Mouse (Mus musculus) kidney, adult 2 months (tissue): ENCODE measurements at regions not wholly inside any gene's neighbourhood (a gene's known extent, or its start where the extent isn't known, plus 50 kb on each side); places are given as distances from the start of the nearest gene placed in this dataset.

Experiments used
- DNase-seq: peaks from one replicate; pipeline ENCODE4 v3.0.0; 2021
- H3K27ac ChIP-seq: fragments of 200-500 bp; 2 replicates; pipeline ENCODE4 v1.5.1; 2012; ENCODE audit warnings: low read depth, low read length, control low read depth, inconsistent platforms; ENCODE audit not compliant: insufficient read depth
- H3K27me3 ChIP-seq: fragments of 200-500 bp; replicated peaks from 2 replicates; pipeline ENCODE4 v1.6.1; 2012; ENCODE audit warnings: mild to moderate bottlenecking, moderate library complexity, low read length, inconsistent platforms; ENCODE audit not compliant: control insufficient read depth, insufficient read depth
- H3K36me3 ChIP-seq: fragments of 200-500 bp; 2 replicates; pipeline ENCODE4 v1.6.1; 2012; ENCODE audit warnings: mild to moderate bottlenecking, moderate library complexity, low read length, inconsistent platforms; ENCODE audit not compliant: control insufficient read depth, insufficient read depth
- H3K4me1 ChIP-seq: fragments of 200-500 bp; 2 replicates; pipeline ENCODE4 v1.6.1; 2011; ENCODE audit warnings: low read length; ENCODE audit not compliant: control insufficient read depth, insufficient read depth
- H3K4me3 ChIP-seq: fragments of 200-500 bp; 2 replicates; pipeline ENCODE4 v1.5.1; 2011; ENCODE audit warnings: mild to moderate bottlenecking, low read depth, low read length, control low read depth; ENCODE audit not compliant: insufficient read depth
- CTCF ChIP-seq: fragments of 200-500 bp; conservative IDR thresholded peaks from 2 replicates; pipeline ENCODE4 v1.5.1; 2011; ENCODE audit warnings: low read depth, mild to moderate bottlenecking, control low read depth, low read length, moderate library complexity, mixed read lengths; ENCODE audit not compliant: insufficient read depth, insufficient read length
- POLR2A ChIP-seq: fragments of 200-500 bp; IDR thresholded peaks from one replicate; pipeline ENCODE4 v1.6.1; 2011; ENCODE audit warnings: low read depth, low read length, control low read depth
- WGBS: fragments of 180-500 bp; shearing (Covaris S2); methylation state at CpG from one replicate; pipeline ENCODE4 v1.1.7; 2018; 5-methylcytosine and 5-hydroxymethylcytosine counted together

DNA sequence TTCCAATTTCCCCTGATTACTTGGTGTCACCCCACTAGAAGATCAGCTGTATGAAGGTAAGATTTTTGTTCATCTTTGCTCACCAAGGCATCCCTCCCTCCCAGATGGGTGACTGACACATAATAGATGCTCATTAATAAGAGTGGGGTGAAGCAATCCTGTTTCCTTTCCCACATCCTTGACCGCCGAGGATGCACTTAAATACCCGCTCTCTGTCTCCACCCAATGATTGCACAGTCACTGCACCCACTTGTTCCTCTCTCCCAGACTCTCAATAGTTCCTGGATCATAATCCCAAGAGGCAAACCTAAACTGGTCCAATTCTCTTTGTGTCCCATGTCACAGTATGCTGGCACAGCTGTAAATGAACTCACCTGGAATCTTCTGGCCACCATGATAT is 86.4 kb upstream of the Ccn6 start:
- no peak for DNase-seq
- Histone ChIP-seq H3K4me1 (no peaks in the 10 kb centered on the region), H3K27me3 (no peaks in the 10 kb centered on the region), H3K27ac (no peak overlapping the region), H3K4me3 (no peak overlapping the region), H3K36me3 (no peaks in the 10 kb centered on the region)
- TF ChIP-seq POLR2A (no peak), CTCF (no peak)
- 87% methylated on average over 3 of the region's 3 CpGs for WGBS

DNA sequence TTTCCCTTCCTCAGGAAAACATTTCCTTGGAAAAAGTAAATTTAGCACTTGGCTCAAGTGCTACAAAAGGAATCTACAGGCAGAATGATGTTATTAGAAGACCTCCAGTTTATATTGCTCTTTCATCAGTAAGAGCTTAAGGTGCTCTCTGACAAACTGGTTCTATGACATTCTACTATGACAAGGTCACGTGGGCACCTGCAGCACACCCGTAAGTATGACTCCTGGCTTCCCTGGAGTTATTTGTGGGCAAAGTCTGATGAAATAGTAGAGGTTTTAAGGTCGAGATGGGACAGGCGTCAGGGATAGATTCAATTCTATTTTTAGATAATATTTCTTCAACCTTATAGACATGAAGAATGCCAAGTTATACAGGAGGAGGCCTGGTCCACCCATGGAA is 84.9 kb upstream of the Ccn6 start:
- 80% methylated on average over 4 of the region's 4 CpGs for WGBS
- Histone ChIP-seq H3K4me1 (no peaks in the 10 kb centered on the region), H3K27me3 (no peaks in the 10 kb centered on the region), H3K4me3 (no peak overlapping the region), H3K36me3 (no peaks in the 10 kb centered on the region), H3K27ac (no peak overlapping the region)
- DNase-seq: no peak
- TF ChIP-seq CTCF (no peak), POLR2A (no peak)

DNA sequence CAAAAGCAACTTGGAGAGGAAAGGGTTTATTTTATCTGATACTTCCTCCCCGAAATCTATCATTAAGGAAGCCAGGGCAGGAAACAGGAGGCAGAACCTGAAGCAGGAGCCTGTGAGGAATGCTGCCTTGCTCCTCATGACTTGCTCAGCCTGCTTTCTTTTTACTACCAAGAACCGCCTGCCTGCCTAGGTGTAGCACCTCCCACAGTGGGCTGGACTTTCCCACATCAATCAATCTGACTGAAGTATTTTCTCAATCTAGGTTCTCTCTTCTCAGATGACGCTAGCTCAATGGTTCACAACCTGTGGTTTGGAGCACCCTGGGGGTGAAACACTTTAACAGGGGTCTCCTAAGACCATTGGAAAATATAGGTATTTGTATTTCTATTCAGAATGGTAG is 83.4 kb upstream of the Ccn6 start:
- Histone ChIP-seq H3K27me3 (no peaks in the 10 kb centered on the region), H3K36me3 (no peaks in the 10 kb centered on the region), H3K4me3 (no peak overlapping the region), H3K27ac (no peak overlapping the region), H3K4me1 (no peaks in the 10 kb centered on the region)
- DNase-seq: no peak
- 72% methylated on average over 3 of the region's 3 CpGs for WGBS
- TF ChIP-seq CTCF (no peak), POLR2A (no peak)

DNA sequence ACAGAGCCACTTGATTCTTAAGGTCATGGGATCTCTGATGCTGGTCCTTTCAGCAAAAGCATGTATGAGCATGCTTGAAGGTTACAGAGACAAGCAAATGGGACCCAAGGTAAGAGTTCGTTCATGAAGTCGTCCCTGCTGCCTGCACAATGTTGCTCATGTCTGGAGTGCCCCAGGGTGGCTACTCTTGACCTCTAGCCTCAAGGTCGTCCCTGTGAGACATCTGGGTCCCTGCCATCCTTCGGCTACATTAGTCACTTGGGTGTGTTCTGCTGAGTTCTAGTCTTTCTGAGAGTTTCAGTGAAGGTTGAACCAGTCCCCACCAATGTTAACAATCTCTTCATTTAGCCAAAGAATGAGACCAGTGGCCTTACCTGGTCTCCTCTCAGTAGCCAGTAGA is 81.5 kb upstream of the Ccn6 start:
- Histone ChIP-seq H3K27ac (no peak overlapping the region), H3K27me3 (no peaks in the 10 kb centered on the region), H3K36me3 (no peaks in the 10 kb centered on the region), H3K4me3 (no peak overlapping the region), H3K4me1 (no peaks in the 10 kb centered on the region)
- TF ChIP-seq POLR2A (no peak), CTCF (no peak)
- DNase-seq: no peak
- WGBS: 75% methylated on average over 4 of the region's 4 CpGs

DNA sequence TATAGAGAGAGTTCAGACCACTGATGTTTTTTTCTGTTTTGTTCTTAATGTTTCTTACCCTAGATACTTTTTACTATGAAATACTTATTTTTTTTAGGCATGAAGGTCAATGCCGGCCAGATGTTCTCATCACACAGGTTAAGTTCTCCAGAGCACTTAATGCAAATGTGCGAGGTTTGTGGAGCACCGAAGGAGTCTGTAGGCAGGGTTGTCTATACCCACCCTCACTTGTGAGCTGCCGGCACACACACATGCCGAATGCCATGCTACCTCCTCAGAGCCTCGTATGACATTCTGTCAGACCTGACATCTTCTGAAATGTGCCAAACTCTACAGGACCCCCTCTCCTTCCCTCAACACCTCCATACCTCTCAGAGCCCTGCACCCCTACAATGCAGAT is 80.5 kb upstream of the Ccn6 start:
- no peaks in the 10 kb centered on the region for H3K4me1 ChIP-seq
- WGBS: 91% methylated on average over 6 of the region's 6 CpGs
- no peaks in the 10 kb centered on the region for H3K27me3 ChIP-seq
- no peak overlapping the region for H3K4me3 ChIP-seq
- no peak for DNase-seq
- no peaks in the 10 kb centered on the region for H3K36me3 ChIP-seq
- TF ChIP-seq CTCF: no peak
- TF ChIP-seq POLR2A: no peak
- no peak overlapping the region for H3K27ac ChIP-seq

DNA sequence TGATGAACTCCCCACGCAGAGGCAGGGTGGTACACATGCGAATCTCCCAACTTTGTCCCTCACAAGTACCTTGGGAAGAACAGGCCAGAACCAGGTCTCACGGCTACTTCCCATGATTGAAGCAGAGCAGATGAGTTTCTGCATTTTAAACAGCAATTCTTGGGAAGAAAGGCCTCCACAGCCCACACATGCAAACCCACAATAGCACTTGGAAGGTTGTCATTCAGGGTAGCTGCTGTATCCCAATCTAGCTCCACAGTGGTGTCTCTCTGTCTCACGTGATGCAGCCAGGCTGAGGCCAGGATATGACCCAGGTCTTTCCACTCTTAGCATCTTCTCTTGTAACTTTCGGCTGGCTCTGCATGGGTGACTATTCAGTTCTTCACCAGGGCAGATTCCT is 78.8 kb upstream of the Ccn6 start:
- no peak overlapping the region for H3K4me3 ChIP-seq
- no peak for DNase-seq
- WGBS: 89% methylated on average over 5 of the region's 5 CpGs
- no peak overlapping the region for H3K27ac ChIP-seq
- H3K4me1 ChIP-seq: no peaks in the 10 kb centered on the region
- H3K36me3 ChIP-seq: no peaks in the 10 kb centered on the region
- no peaks in the 10 kb centered on the region for H3K27me3 ChIP-seq
- TF ChIP-seq CTCF (no peak), POLR2A (no peak)

DNA sequence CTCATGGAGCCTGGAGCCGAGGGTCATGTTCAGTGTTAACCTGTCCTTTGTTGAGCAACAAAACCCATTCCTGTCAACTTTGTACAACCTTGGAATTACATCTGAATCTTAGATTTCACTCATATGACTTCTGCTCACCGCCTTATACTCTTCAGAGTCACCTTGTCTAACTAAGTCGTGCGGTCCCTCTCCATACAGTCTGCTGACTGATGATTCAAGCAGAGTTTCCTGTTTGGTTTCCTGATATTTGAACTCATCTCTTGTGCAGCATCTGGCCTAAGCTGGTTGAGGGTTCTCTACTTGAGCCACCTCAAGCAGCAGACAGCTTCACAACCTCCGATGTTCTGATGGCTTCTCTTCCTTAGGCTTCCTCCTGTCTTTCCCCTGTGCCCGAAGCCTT is 78.3 kb upstream of the Ccn6 start:
- WGBS: 83% methylated on average over 6 of the region's 6 CpGs
- Histone ChIP-seq H3K4me1 (no peaks in the 10 kb centered on the region), H3K27me3 (no peaks in the 10 kb centered on the region), H3K4me3 (no peak overlapping the region), H3K36me3 (no peaks in the 10 kb centered on the region), H3K27ac (no peak overlapping the region)
- no peak for DNase-seq
- no peak for TF ChIP-seq POLR2A
- TF ChIP-seq CTCF: no peak

DNA sequence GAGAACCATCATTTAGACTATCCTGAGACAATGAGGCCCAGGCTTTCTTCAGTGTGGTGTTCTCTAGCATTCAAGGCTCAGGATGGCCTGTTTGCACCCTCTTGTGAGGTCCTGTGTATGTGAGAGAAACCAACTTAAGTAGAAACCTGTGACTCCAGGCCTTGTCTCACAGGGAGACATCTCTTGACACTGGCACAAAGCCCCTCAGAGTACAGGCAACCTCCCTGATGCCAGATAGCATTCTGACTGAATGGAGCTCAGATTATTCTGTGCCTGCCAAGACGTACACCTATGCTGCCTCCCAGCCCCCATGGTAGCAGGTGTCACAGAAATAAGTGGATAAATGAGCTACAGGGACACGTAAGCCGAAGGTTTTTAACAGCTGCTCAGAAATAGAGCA is 77.9 kb upstream of the Ccn6 start:
- no peaks in the 10 kb centered on the region for H3K4me1 ChIP-seq
- no peak overlapping the region for H3K4me3 ChIP-seq
- H3K27ac ChIP-seq: no peak overlapping the region
- H3K36me3 ChIP-seq: no peaks in the 10 kb centered on the region
- DNase-seq: no peak
- WGBS: 94% methylated on average over 3 of the region's 3 CpGs
- H3K27me3 ChIP-seq: no peaks in the 10 kb centered on the region
- TF ChIP-seq POLR2A (no peak), CTCF (no peak)

DNA sequence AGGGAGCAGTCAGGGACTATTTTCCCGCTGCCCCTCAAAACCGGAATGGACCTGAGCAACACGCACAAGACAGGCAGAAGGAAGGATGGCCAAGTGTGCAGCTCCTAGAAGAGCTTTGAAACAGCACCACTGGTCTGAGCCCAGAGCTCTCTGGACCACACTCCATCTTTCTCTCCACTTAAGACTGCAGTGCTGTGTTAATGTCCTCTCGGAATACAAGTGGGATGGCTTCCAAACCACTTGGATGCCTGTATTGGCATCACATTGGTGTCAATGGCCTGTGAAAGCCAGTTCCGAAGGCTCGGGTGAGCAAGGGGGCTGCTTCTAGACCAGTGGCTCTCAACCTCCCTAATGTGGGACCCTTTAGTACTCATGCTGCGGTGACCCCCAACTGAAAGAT is 77.4 kb upstream of the Ccn6 start:
- no peak for DNase-seq
- H3K4me1 ChIP-seq: no peaks in the 10 kb centered on the region
- no peak overlapping the region for H3K4me3 ChIP-seq
- H3K27me3 ChIP-seq: no peaks in the 10 kb centered on the region
- 92% methylated on average over 7 of the region's 7 CpGs for WGBS
- TF ChIP-seq POLR2A (no peak), CTCF (no peak)
- no peaks in the 10 kb centered on the region for H3K36me3 ChIP-seq
- H3K27ac ChIP-seq: no peak overlapping the region
